Mouse (Mus musculus): ENCODE data around the gene Gabarap. TPM values are rescaled to one million over a fixed set of nuclear protein-coding genes. Genes with fewer than 3 reads are reported as not detected.
"Not testable (repeated sequence)": the region's sequence is repeated elsewhere in the genome, so short reads cannot be mapped to it uniquely, and the experiment has no call there.

The Gabarap gene
- total RNA-seq (2021) = 100 to 1,000 TPM; 339 to 345 TPM
- long read RNA-seq, experiment 1, transcript Gabarap-201 (4 exons, 1,351 nt) = major isoform, 184 of 240 reads
- long read RNA-seq, experiment 1, partial matches to known transcripts = 0 of 240 reads
- long read RNA-seq, experiment 1, other reads (novel, unspliced or antisense) = 56 of 240 reads
- long read RNA-seq, experiment 2, transcript Gabarap-201 (4 exons, 1,351 nt) = major isoform, 208 of 221 reads
- long read RNA-seq, experiment 2, partial matches to known transcripts = 2 of 221 reads
- long read RNA-seq, experiment 2, other reads (novel, unspliced or antisense) = 9 of 221 reads

DNA sequence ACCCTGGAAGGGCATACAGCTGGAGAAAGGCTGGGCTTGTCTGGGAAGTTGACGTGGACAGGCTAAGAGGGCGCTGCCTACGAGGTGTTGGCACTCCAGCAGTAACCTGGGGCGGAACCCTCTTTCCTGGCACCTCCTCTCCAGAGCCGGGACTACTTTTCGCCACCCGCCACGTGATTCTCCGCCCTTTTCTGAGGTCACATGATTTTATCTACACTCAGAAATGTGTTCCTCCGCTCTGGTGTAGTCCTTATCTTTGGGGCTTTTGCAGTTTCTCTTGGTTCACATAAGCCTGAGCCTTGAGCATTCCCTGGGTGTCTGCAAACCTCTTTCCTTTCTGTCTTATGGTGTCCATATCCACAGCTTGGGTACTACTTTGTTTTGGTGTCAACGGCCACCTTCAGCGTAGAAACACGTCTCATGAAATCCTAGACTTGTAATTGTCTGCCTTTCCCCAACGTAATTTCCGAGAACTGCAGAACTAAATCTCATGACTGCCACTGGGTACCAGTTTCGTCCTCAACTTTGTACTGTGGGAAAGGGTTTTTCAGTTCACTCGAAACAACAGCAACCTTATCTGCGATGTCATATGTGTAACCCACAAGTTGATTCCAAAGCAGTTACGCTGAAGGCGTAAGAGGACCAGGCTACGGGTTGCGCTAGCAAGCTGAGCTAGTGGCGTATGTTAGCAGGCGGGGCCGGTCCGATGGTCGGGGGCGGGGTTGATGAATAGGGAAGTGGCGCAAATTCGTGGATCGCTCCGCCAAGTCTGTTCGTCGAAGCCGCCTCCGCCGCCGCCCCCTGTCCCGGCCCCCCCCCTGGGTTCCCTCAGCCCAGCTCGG, at the start of gene Gabarap:
Gabarap (plus strand) TSS at position 294 of the 842 bp plus-strand sequence.
- peak; percentile 97 for DNase-seq

DNA sequence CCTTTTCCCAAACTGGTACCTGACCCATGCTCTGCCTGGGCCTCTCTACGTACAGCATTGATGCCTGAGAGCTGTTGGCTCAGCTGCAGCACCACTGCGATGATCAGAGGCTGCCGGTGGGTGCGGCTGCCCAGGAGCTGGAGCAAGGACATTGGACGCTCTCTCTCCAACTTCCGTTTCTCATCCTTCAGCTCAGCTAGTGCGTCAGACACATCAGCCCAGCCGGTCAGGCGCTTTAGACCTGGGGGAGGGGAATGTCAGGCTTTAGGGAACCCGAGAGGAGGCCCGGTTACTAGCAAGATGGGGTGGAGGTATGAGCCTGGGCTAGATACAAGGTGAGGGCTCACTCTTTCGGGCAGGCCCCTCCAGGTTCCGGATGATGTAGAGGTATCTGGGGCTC, 45.7 kb upstream of the Gabarap start:
- peak; percentile 70 for DNase-seq

DNA sequence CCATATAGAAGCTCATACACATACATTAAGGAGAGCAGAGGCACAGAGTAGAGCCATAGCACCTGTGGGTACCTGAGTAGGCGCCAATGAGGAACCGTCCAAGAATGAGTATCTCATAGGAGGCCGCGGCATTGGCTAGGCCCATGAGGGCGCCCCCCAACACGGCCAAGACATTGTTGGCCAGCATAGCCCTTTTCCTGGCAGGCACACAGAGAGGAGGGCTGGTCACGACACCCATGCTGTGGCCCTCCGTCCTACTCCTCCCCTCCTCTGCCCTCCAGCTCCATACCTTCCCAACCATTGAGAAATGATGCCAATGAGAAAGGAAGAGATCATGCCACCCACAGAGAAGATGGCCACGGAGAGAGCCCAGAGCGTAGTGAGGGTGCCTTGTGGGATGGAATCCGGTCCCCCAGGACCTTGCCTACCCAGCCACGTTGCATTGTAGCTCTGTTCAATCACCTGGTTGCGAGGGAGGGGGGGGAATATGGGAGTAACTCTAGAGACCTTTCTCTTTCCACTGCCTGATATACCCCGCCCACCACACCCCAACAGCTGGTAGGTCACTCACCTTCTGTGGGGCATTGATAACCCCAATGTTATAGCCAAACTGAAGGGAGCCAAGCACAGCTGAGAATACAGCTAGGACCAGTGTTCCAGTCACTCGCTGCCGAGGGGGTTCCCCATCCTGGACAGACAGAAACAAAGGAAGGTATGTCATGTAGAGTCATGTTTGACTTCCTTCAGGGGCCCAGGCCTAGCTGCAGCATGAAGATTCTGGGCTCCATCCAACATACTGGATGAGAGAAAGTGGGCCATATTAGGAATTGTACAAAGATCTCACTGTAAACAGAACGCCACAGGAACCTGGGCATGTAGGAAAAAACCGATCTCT, 44.7 kb upstream of the Gabarap start:
- DNase-seq = no peak

DNA sequence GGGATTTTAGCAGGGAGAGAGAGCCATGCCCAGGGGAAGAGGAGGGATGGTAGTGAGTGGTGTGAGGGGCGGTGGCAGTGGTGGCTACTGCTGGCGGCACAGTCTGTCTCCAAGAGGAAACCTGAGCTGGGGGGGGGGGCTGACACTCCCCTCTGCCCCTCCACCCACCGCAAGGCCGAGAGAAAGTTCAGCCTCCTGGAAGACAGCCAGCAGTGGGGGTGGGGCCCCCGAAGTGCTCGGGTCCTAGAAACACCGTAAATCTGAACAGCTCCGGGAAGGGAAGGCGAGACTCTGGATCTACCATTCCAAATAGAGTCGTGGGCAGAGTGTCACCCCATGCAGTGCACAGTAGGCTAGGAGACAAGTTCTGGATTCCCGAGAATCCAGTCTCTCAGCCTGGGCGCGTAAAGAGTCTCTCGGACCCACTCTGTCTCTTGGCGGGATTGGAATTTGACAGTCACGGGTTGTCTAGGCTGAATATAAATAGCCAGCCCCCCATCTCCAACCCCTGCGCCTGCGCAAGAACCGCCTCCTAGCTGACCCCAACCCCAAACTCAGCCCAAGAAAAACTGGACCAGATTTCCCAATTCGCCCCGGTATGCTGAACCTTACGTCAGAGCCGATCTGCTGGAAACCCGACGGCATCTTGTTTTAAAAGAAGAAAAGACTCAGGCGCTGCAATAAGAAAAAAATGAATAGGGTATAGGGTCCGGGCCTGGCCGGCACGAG, 43.4 kb upstream of the Gabarap start:
- DNase-seq = peak; percentile 82

GRCm38 (mm10) chr11:69948066-69948762, 42.7 kb upstream of the Gabarap start, which contains the start of gene Slc2a4:
Gene Slc2a4, minus strand, starts transcription at chr11:69948188.
- DNase-seq = peak; percentile 97

DNA sequence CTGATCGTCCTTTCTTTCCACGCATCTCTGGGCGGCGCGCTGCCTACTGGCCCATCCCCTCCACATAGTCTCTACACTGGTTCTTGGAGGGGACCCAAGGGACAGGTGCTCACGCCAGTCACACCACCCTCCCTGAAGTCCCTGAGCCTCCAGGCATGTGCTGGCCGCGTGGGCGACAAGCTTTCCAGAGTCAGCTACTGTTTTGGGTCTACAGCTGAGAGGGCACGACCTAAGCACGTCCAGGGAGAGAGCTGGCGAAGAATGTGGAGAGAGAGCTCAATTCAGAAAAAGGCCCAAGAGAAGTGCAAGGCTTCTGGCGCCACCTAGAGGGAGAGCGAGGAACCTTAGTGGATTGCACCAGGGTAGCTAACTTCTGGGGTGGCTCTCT, 42.2 kb upstream of the Gabarap start:
- peak; percentile 92 for DNase-seq

- peak; percentile 46 for DNase-seq
Measured at GRCm38 (mm10) chr11:69950807-69951459, 40.0 kb upstream of the Gabarap start.

- DNase-seq = no peak
Measured at GRCm38 (mm10) chr11:69952274-69952673, 38.7 kb upstream of the Gabarap start.

- no peak for DNase-seq
Measured at GRCm38 (mm10) chr11:69953267-69953915, 37.6 kb upstream of the Gabarap start.

DNA sequence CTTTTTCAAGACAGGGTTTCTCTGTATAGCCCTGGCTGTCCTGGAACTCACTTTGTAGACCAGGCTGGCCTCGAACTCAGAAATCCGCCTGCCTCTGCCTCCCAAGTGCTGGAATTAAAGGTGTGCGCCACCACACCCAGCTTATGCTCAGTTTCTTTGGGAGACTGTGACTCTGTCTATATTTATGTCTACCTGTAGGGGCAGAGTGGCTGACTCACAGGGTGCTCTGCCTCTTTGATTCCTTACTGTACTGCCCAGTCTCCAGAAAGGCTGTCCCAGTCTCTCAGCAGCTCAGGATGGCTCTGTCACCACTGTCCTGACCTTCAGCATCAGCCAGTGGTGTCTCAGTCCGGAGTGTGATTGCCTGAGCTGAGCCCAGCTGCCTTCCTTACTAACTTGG, 35.3 kb upstream of the Gabarap start:
- DNase-seq = not testable (repeated sequence)

- no peak for DNase-seq
Measured at GRCm38 (mm10) chr11:69956218-69956617, 34.7 kb upstream of the Gabarap start.

DNA sequence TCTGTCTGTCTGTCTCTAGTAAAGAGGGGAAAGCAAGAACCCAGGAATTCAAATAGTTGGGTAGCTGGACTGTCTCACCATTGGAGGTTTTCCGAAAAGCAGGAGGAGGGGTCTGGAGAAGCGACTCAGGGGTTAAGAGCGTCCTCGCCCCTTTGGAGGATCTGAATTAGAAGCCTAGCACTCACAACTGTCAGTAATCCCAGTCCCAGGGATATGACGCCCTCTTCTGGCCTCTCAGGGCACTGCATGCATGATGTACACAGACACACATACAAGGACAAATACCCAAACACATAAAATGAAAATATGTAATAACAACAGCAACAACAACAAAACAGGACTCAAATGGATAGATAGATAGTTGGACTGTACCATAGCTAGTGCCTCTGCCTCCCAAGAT, 30.3 kb upstream of the Gabarap start:
- peak; percentile 21 for DNase-seq

DNA sequence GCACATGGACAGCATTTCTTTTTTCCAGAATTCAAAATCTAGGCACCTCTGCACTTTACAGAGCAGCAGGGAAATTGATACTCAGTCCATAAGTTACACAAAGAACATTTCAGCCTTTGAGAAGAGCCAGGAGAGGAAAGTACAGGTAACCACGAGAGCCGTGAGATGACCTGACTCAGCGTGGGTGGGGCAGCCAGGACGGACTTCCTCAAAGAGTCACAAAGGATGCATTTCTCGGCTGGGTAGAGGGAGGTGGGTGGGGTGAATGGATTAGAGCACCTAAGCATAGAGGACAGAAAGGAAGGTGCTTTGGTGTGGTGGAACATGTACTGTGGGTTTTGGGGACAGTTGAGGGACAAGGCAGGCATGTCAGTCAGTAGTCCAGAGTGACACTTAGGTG, 29.1 kb upstream of the Gabarap start:
- no peak for DNase-seq

DNA sequence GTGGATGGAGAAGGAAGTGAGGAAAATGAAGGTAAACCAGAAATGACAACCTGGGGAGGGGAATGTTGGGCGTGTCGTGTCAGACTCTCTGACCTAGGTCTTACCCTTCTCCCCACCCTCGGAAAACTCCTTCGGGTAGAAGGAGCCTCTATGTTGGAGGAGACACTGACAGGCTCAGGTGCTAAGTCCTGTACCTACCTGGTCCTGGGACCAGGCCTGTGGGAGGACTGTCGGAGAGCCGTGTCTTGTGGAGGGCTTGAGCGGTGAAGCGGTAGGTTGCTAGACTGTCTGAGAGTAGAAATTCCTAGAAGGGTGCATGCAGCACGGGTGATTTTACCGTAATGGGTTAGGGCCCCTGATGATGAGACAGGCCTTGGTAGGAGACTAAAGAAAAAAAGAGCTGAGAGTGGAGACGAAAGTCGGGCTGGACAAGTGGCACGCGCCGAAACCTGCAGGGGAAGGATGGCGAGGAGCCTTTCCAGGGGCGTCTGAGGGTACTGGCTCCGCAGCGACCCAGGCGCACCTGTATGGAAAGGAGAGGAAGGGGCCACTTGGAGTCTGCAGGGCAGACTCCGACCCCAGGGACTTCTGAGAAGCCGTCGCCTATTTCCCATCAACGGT, 26.2 kb upstream of the Gabarap start, which contains the start of gene Cldn7:
Cldn7 (plus strand) TSS at position 130 of the 621 bp plus-strand sequence.
- no peak for DNase-seq

- DNase-seq = no peak
Measured at GRCm38 (mm10) chr11:69965271-69966005, 25.5 kb upstream of the Gabarap start.

GRCm38 (mm10) chr11:69966006-69966859, 24.7 kb upstream of the Gabarap start:
- DNase-seq = peak; percentile 50

- DNase-seq = no peak
Measured at GRCm38 (mm10) chr11:69966860-69967517, 24.0 kb upstream of the Gabarap start.

Measured in adrenal gland, postnatal 10 days (tissue).